Mouse (Mus musculus) E14TG2a.4 (cell line): ENCODE measurements at regions not wholly inside any gene's neighbourhood (a gene's known extent, or its start where the extent isn't known, plus 50 kb on each side); places are given as distances from the start of the nearest gene placed in this dataset.

ENCODE experiments used
- CTCF ChIP-seq: conservative IDR thresholded peaks from 2 replicates; pipeline ENCODE4 v1.5.1; 2014; ENCODE audit warnings: low read length
- NANOG ChIP-seq: IDR thresholded peaks from 2 replicates; pipeline ENCODE4 v1.6.1; 2014; ENCODE audit warnings: borderline replicate concordance, low read length, mixed read lengths
- POU5F1 ChIP-seq: IDR thresholded peaks from 2 replicates; pipeline ENCODE4 v1.6.1; 2014; ENCODE audit warnings: low read length, borderline replicate concordance

- TF ChIP-seq CTCF (no peak), POU5F1 (no peak), NANOG (no peak)
These were observed 67.6 kb downstream of the Llph start for GRCm38 (mm10) chr10:120294487-120294886.
